Mouse (Mus musculus): ENCODE data around the gene Pygo2. TPM values are rescaled to one million over a fixed set of nuclear protein-coding genes. Genes with fewer than 3 reads are reported as not detected.

Gene Pygo2
- polyA plus RNA-seq, 1 experiment = 26.2 TPM

DNA sequence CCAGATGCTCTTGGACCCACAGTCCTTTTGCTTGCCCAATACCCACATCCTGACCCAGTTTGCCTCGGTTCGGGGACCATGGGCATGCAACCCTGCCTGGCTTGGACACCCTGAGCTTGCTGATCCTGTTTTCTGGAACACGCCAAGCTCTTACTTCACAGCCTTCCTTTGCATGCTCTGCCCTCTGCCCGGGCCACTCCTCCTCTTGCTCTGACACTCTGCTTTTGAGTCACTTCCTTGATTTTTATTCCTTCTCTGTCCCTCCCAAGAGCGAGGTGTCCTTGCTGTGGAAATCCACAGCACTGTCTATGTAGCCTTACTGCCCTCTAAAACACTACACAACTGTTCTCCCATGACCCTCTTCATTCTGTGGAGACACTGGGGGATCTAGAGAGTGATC lies 52.2 kb downstream of the Pygo2 start:
- TF ChIP-seq POLR2A (IDR thresholded peaks at IDR 0.05; ENCODE audit: low read depth, low read length) (no peak), CTCF (conservative IDR thresholded peaks at IDR 0.05; ENCODE audit: insufficient read depth, insufficient read length, low read depth, low read length) (no peak)
- no peak overlapping the region for H3K4me3 ChIP-seq (ENCODE audit: insufficient read depth, low read depth, low read length)
- no peaks in the 10 kb centered on the region for H3K36me3 ChIP-seq (ENCODE audit: control insufficient read depth, insufficient read depth, low read length)
- 67% methylated on average over 5 of the region's 5 CpGs for WGBS
- no peak overlapping the region for H3K27ac ChIP-seq (ENCODE audit: insufficient read depth, low read depth, low read length)
- no peak for DNase-seq
- H3K27me3 ChIP-seq (replicated peaks; ENCODE audit: control insufficient read depth, insufficient read depth, low read length) = no peaks in the 10 kb centered on the region
- H3K4me1 ChIP-seq (ENCODE audit: control insufficient read depth, insufficient read depth, low read length) = 0 out of 2 replicates have a peak, but pooled peaks cover 4% of the 10 kb centered on the region

Other genes starting within 250 kb of the Pygo2 start
- 18.3 and 18.4 TPM in 2 replicates for gene Fam189b, start 247.1 kb upstream of the Pygo2 start, polyA plus RNA-seq (2012; rRNA removed)
- gene Gba, start 227.3 kb upstream of the Pygo2 start, polyA plus RNA-seq (2012; rRNA removed) = 61.6 and 65.3 TPM in 2 replicates
- gene Thbs3, start 215.0 kb upstream of the Pygo2 start, polyA plus RNA-seq (2012; rRNA removed) = 5.0 and 7.9 TPM in 2 replicates
- gene Mtx1, start 203.1 kb upstream of the Pygo2 start, polyA plus RNA-seq (2012; rRNA removed) = 257 and 283 TPM in 2 replicates
- 45.9 and 53.8 TPM in 2 replicates for gene Muc1, start 201.2 kb upstream of the Pygo2 start, polyA plus RNA-seq (2012; rRNA removed)
- gene Krtcap2, start 184.2 kb upstream of the Pygo2 start, polyA plus RNA-seq (2012; rRNA removed) = 142 and 173 TPM in 2 replicates
- gene Trim46, start 183.9 kb upstream of the Pygo2 start, polyA plus RNA-seq (2012; rRNA removed) = 9.1 and 10.5 TPM in 2 replicates
- gene Dpm3, start 170.9 kb upstream of the Pygo2 start, polyA plus RNA-seq (2012; rRNA removed) = 431 and 562 TPM in 2 replicates
- gene Slc50a1, start 159.6 kb upstream of the Pygo2 start, polyA plus RNA-seq (2012; rRNA removed) = 109 and 110 TPM in 2 replicates
- 54.1 and 59.2 TPM in 2 replicates for gene Efna1, start 149.1 kb upstream of the Pygo2 start, polyA plus RNA-seq (2012; rRNA removed)
- 2.4 and 4.2 TPM in 2 replicates for gene Efna3, start 107.2 kb upstream of the Pygo2 start, polyA plus RNA-seq (2012; rRNA removed)
- gene Efna4, start 92.2 kb upstream of the Pygo2 start, polyA plus RNA-seq (2012; rRNA removed) = 8.2 and 10.4 TPM in 2 replicates
- gene Adam15, start 80.2 kb upstream of the Pygo2 start, polyA plus RNA-seq (2012; rRNA removed) = 95.1 and 111 TPM in 2 replicates
- 0.38 and 0.41 TPM in 2 replicates for gene Dcst2, start 68.2 kb upstream of the Pygo2 start, polyA plus RNA-seq (2012; rRNA removed)
- 1.8 and 2.2 TPM in 2 replicates for gene Dcst1, start 65.0 kb upstream of the Pygo2 start, polyA plus RNA-seq (2012; rRNA removed)
- 54.3 and 58.8 TPM in 2 replicates for gene Zbtb7b, start 35.4 kb upstream of the Pygo2 start, polyA plus RNA-seq (2012; rRNA removed)
- gene Lenep, start 27.4 kb upstream of the Pygo2 start, polyA plus RNA-seq (2012; rRNA removed) = 0.15 TPM in 1 of 2 replicates, not detected in the other
- 54.6 and 56.7 TPM in 2 replicates for gene Flad1, start 18.3 kb upstream of the Pygo2 start, polyA plus RNA-seq (2012; rRNA removed)
- gene Cks1b, start 11.8 kb upstream of the Pygo2 start, polyA plus RNA-seq (2012; rRNA removed) = 6.8 and 7.3 TPM in 2 replicates
- gene Shc1, start 11.8 kb upstream of the Pygo2 start, polyA plus RNA-seq (2012; rRNA removed) = 53.2 and 57.2 TPM in 2 replicates
- 60.5 and 61.3 TPM in 2 replicates for gene Pbxip1, start 6.5 kb downstream of the Pygo2 start, polyA plus RNA-seq (2012; rRNA removed)
- 20.6 and 27.2 TPM in 2 replicates for gene Pmvk, start 24.3 kb downstream of the Pygo2 start, polyA plus RNA-seq (2012; rRNA removed)
- gene Kcnn3, start 90.0 kb downstream of the Pygo2 start, polyA plus RNA-seq (2012; rRNA removed) = 1.3 TPM in 2 replicates